ENCODE assay signal across 8 mouse cellular contexts in genomic region chr16:18622019-18622418, GRCm38 (mm10). TPM values are rescaled to one million over a fixed set of nuclear protein-coding genes. Genes with fewer than 3 reads are reported as not detected.
DNase-seq lines count a peak whose midpoint lies in the region; ATAC-seq and TF ChIP-seq lines count a peak whose summit lies in the region.

Gene Gp1bb, minus strand, starts transcription at chr16:18622403.

- H3K4me1 ChIP-seq in kidney, postnatal 0 days (replicated peaks; ENCODE audit: insufficient read depth, low read length) = peaks cover 8% of the 10 kb centered on the region; the same call in 1 of the 2 replicates
- no peaks in the 10 kb centered on the region for H3K4me1 ChIP-seq in kidney, adult 2 months (ENCODE audit: control insufficient read depth, insufficient read depth, low read length)
- H3K4me1 ChIP-seq in heart, postnatal 0 days (ENCODE audit: control insufficient read depth, insufficient read depth) = 0 out of 2 replicates have a peak, but pooled peaks cover 5% of the 10 kb centered on the region
- H3K4me1 ChIP-seq in midbrain, embryonic 10.5 days = peaks cover 52% of the 10 kb centered on the region

- no peak within 1 kb of the TSS for H3K27ac ChIP-seq in kidney, postnatal 0 days
- no peak within 1 kb of the TSS for H3K27ac ChIP-seq in kidney, adult 2 months (ENCODE audit: insufficient read depth, low read depth, low read length)
- H3K27ac ChIP-seq in heart, postnatal 0 days (ENCODE audit: low read depth) = no peak within 1 kb of the TSS
- no peak within 1 kb of the TSS for H3K27ac ChIP-seq in midbrain, embryonic 10.5 days (replicated peaks)

- no peak for ATAC-seq in kidney, postnatal 0 days (replicated peaks; ENCODE audit: low FRiP score, low read depth)
- ATAC-seq in heart, postnatal 0 days (ENCODE audit: insufficient read depth, low read depth) = no peak

- TF ChIP-seq POLR2A in kidney, adult 2 months (IDR thresholded peaks at IDR 0.05; ENCODE audit: low read depth, low read length) = no peak

- H3K27me3 ChIP-seq in kidney, postnatal 0 days (ENCODE audit: insufficient read depth, low read length) = peaks cover 74% of the 10 kb centered on the region
- no peaks in the 10 kb centered on the region; the same call in 1 of the 2 replicates for H3K27me3 ChIP-seq in kidney, adult 2 months (replicated peaks; ENCODE audit: control insufficient read depth, insufficient read depth, low read length)
- H3K27me3 ChIP-seq in heart, postnatal 0 days (ENCODE audit: control insufficient read depth, insufficient read depth, low read length) = peaks cover 94% of the 10 kb centered on the region
- peaks cover 100% of the 10 kb centered on the region for H3K27me3 ChIP-seq in midbrain, embryonic 10.5 days (ENCODE audit: low read depth, poor library complexity, severe bottlenecking)

- no peaks in the 10 kb centered on the region for H3K9me3 ChIP-seq in kidney, postnatal 0 days (replicated peaks; ENCODE audit: low read length)
- H3K9me3 ChIP-seq in heart, postnatal 0 days (replicated peaks; ENCODE audit: control insufficient read depth, low read length) = no peaks in the 10 kb centered on the region
- H3K9me3 ChIP-seq in midbrain, embryonic 10.5 days (replicated peaks) = no peaks in the 10 kb centered on the region

- TF ChIP-seq EP300 in heart, postnatal 0 days (IDR thresholded peaks at IDR 0.05; ENCODE audit: low read depth) = no peak

- peak within 1 kb of the TSS; percentile 39 for H3K4me3 ChIP-seq in kidney, postnatal 0 days (replicated peaks; ENCODE audit: low read depth, low read length)
- no peak within 1 kb of the TSS for H3K4me3 ChIP-seq in kidney, adult 2 months (ENCODE audit: insufficient read depth, low read depth, low read length)
- H3K4me3 ChIP-seq in heart, postnatal 0 days (ENCODE audit: low read depth, low read length) = peak within 1 kb of the TSS; percentile 47
- H3K4me3 ChIP-seq in midbrain, embryonic 10.5 days = peak within 1 kb of the TSS; percentile 57

- TF ChIP-seq CTCF in kidney, postnatal 0 days (IDR thresholded peaks at IDR 0.05; ENCODE audit: low read depth) = peak; percentile 17; the same call in 1 of the 2 replicates
- TF ChIP-seq CTCF in kidney, adult 2 months (conservative IDR thresholded peaks at IDR 0.05; ENCODE audit: insufficient read depth, insufficient read length, low read depth, low read length) = no peak
- no peak for TF ChIP-seq CTCF in heart, postnatal 0 days (IDR thresholded peaks at IDR 0.05; ENCODE audit: low read depth)

- WGBS in kidney, postnatal 0 days = 25% methylated on average over 17 of the region's 17 CpGs
- 33% methylated on average over 17 of the region's 17 CpGs for WGBS in kidney, adult 2 months
- WGBS in heart, postnatal 0 days = 19% methylated on average over 17 of the region's 17 CpGs
- 2% methylated on average over 17 of the region's 17 CpGs for WGBS in midbrain, embryonic 10.5 days

- peak within 1 kb of the TSS; percentile 84 for H3K4me2 ChIP-seq in kidney, postnatal 0 days (ENCODE audit: low read length)
- peak within 1 kb of the TSS; percentile 78 for H3K4me2 ChIP-seq in heart, postnatal 0 days (ENCODE audit: low read depth, low read length)

- H3K9ac ChIP-seq in kidney, postnatal 0 days (ENCODE audit: low read depth, low read length) = no peak within 1 kb of the TSS
- no peak within 1 kb of the TSS for H3K9ac ChIP-seq in heart, postnatal 0 days (replicated peaks; ENCODE audit: low read depth, low read length)

- DNase-seq in kidney, postnatal 0 days (ENCODE audit: low spot score) = no peak
- no peak for DNase-seq in kidney, adult 2 months
- peak; percentile 46 for DNase-seq in cerebellum, adult 9-11 months
- DNase-seq in heart, postnatal 0 days (ENCODE audit: low spot score) = no peak
- DNase-seq in midbrain, embryonic 10.5 days (ENCODE audit: low spot score) = peak; percentile 42
- DNase-seq in ovary, adult 18-20 months (ENCODE audit: low spot score) = no peak
- no peak for DNase-seq in embryo, embryonic 11 days
- DNase-seq in spleen, postnatal 14 days (ENCODE audit: low spot score in 2 of 2) = no peak

- no peaks in the 10 kb centered on the region for H3K36me3 ChIP-seq in kidney, postnatal 0 days (ENCODE audit: insufficient read depth, low read length)
- H3K36me3 ChIP-seq in kidney, adult 2 months (ENCODE audit: control insufficient read depth, insufficient read depth, low read length) = no peaks in the 10 kb centered on the region
- H3K36me3 ChIP-seq in heart, postnatal 0 days (replicated peaks; ENCODE audit: control insufficient read depth, insufficient read depth, low read length) = no peaks in the 10 kb centered on the region
- H3K36me3 ChIP-seq in midbrain, embryonic 10.5 days = peaks cover 34% of the 10 kb centered on the region

RNA-seq across cellular contexts. Expression of gene Gp1bb, which starts in this region (rescaled TPM):
- polyA plus RNA-seq in kidney, postnatal 0 days (2015; fragmentation: Nextera tagmentation; extraction: Ambion mirVana) = 0.57 and 0.92 TPM in 2 replicates
- 0.34 and 0.69 TPM in 2 replicates for polyA plus RNA-seq in kidney, adult 2 months (2012; rRNA removed)
- 2.1 and 5.4 TPM in 2 replicates for total RNA-seq in heart, postnatal 0 days (2014; rRNA removed; ENCODE audit: low replicate concordance)
- polyA plus RNA-seq in heart, postnatal 0 days (2015; fragmentation: Nextera tagmentation; extraction: Ambion mirVana) = 3.0 TPM in 2 replicates
- 4.5 and 4.6 TPM in 2 replicates for polyA plus RNA-seq in midbrain, embryonic 10.5 days (2016; fragmentation: Nextera tagmentation; extraction: Ambion mirVana)

Comparison
In these comparisons a context has a peak if more than half of its experiments do, and no peak if none do; other contexts are left out.
1. DNase-seq: peak in cerebellum, adult 9-11 months (single experiment) and midbrain, embryonic 10.5 days (single experiment); none in kidney, postnatal 0 days (single experiment), kidney, adult 2 months (single experiment), heart, postnatal 0 days (single experiment), ovary, adult 18-20 months (single experiment), embryo, embryonic 11 days (single experiment) and spleen, postnatal 14 days (0 of 2).